Mouse (Mus musculus) retina, postnatal 7 days (tissue): ENCODE measurements around the gene Mdm4.

Experiments used
- DNase-seq: peaks from one replicate; pipeline ENCODE4 v3.0.0-alpha.2; 2012; ENCODE audit warnings: low read depth, low spot score

Gene Mdm4

GRCm38 (mm10) chr1:133030461-133030860 lies at the start of gene Mdm4:
TSS of gene Mdm4 (minus strand) at chr1:133030561.
- DNase-seq: no peak

- no peak for DNase-seq
These were observed 49.8 kb upstream of the Mdm4 start for GRCm38 (mm10) chr1:133080079-133080561.

- no peak for DNase-seq
These were observed 49.1 kb upstream of the Mdm4 start for GRCm38 (mm10) chr1:133079509-133079908.

- no peak for DNase-seq
These were observed 48.0 kb upstream of the Mdm4 start for GRCm38 (mm10) chr1:133078338-133078727.

GRCm38 (mm10) chr1:133077606-133078337 lies 47.4 kb upstream of the Mdm4 start:
- no peak for DNase-seq

- DNase-seq: no peak
These were observed 46.5 kb upstream of the Mdm4 start for GRCm38 (mm10) chr1:133076681-133077514.

- DNase-seq: no peak
These were observed 45.5 kb upstream of the Mdm4 start for GRCm38 (mm10) chr1:133075651-133076400.

- DNase-seq: no peak
These were observed 44.2 kb upstream of the Mdm4 start for GRCm38 (mm10) chr1:133074541-133074940.

GRCm38 (mm10) chr1:133073327-133073856 lies 43.0 kb upstream of the Mdm4 start:
- no peak for DNase-seq

- DNase-seq: no peak
These were observed 41.5 kb upstream of the Mdm4 start for GRCm38 (mm10) chr1:133071666-133072381.

- no peak for DNase-seq
These were observed 39.8 kb upstream of the Mdm4 start for GRCm38 (mm10) chr1:133070157-133070556.

- no peak for DNase-seq
These were observed 39.1 kb upstream of the Mdm4 start for GRCm38 (mm10) chr1:133069275-133070120.

GRCm38 (mm10) chr1:133068669-133069274 lies 38.4 kb upstream of the Mdm4 start:
- DNase-seq: no peak

- DNase-seq: no peak
These were observed 37.9 kb upstream of the Mdm4 start for GRCm38 (mm10) chr1:133068268-133068667.

GRCm38 (mm10) chr1:133063164-133063563 lies 32.8 kb upstream of the Mdm4 start:
- DNase-seq: no peak

- no peak for DNase-seq
These were observed 30.3 kb upstream of the Mdm4 start for GRCm38 (mm10) chr1:133060681-133061080.

GRCm38 (mm10) chr1:133059592-133059991 lies 29.2 kb upstream of the Mdm4 start:
- no peak for DNase-seq

GRCm38 (mm10) chr1:133057345-133058034 lies 27.1 kb upstream of the Mdm4 start:
- no peak for DNase-seq

GRCm38 (mm10) chr1:133054326-133054725 lies 24.0 kb upstream of the Mdm4 start:
- DNase-seq: no peak
